Mouse (Mus musculus): Measurements from ENCODE around the gene Mpig6b. TPM values are rescaled to one million over a fixed set of nuclear protein-coding genes. Genes with fewer than 3 reads are reported as not detected.
A peak's percentile ranks its signal among the peaks of the same experiment; 100 is the strongest.
"Not testable (repeated sequence)": the region's sequence is repeated elsewhere in the genome, so short reads cannot be mapped to it uniquely, and the experiment has no call there.

The Mpig6b gene
- polyA plus RNA-seq, 1 experiment from 2014 or later, result 1.3 TPM

DNA sequence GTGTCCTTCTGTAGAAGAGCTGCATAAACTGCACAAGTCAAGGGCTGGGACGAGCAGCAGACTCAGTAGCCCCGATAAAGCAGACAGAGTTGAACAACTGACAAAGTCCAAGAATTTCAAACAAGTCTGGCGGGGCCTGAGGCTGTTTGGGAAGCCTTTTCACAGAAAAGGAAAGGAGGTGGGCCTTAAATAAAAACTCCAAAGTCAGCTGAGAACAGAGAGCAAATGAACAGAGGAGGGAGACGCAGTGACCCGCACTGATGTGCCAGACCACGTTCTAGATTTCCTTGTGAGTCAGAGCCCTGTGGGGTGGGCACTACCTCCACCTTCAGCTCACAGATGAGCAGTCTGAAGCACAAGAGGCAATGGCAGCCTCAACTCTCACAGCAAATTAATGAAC lies 31.1 kb downstream of the Mpig6b start:
- Histone ChIP-seq H3K27ac (replicated peaks) (no peak overlapping the region), H3K4me1 (peaks cover 12% of the 10 kb centered on the region), H3K9me3 (replicated peaks) (no peaks in the 10 kb centered on the region), H3K36me3 (no peaks in the 10 kb centered on the region), H3K27me3 (ENCODE audit: low read depth, poor library complexity, severe bottlenecking) (no peaks in the 10 kb centered on the region), H3K4me3 (no peak overlapping the region)
- no peak for DNase-seq (ENCODE audit: low spot score)
- WGBS, result 86% methylated on average over 6 of the region's 6 CpGs

DNA sequence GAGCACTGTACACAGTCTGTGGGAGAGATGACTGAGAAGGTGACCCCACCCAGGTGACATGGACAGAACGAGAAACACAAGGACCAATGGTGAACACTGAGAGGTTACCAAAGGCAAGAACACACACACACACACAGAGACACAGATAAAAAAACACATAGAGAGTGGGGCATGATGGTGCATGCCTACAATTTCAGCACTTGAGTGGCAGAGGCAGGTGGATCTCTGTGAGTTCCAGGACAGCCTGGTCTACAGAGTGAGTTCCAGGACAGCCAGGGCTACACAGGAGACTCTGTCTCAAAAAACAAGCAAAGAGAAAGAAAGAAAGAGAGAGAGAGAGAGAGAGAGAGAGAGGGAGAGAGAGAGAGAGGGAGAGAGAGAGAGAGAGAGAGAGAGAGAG lies 32.3 kb downstream of the Mpig6b start:
- H3K4me1 ChIP-seq, result peaks cover 22% of the 10 kb centered on the region
- H3K9me3 ChIP-seq (replicated peaks); H3K27me3 ChIP-seq (ENCODE audit: low read depth, poor library complexity, severe bottlenecking); H3K27ac ChIP-seq (replicated peaks); DNase-seq (ENCODE audit: low spot score); H3K36me3 ChIP-seq; H3K4me3 ChIP-seq: not testable (repeated sequence)
- WGBS, result 89% methylated on average over 1 of the region's 1 CpGs

DNA sequence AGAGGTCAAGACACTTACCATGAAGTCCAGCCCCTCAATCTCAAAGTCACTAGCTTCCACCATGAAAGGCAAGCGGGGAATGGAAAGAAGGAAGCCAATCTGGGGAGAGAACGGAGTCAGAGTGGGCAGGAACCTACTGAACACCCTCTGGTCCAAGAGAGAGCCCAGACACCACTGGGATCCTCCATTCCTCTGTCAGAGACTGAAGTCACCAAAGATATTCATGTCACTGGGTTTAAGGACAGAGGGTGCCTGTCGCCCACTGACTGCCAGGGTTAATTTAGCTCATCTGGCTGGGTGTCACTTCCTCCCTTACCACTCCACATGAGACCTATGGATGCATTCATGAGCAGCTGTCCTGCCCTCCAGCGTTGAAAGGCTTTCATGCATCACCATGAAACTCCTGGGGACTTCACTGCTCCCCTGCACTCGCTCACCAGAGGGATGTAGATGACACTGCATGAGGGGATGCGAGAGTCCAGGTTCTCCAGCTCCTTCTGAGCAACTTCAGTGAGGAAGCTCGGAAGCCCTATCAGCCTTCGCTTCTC lies 33.6 kb downstream of the Mpig6b start:
- H3K4me1 ChIP-seq, result peaks cover 33% of the 10 kb centered on the region

DNA sequence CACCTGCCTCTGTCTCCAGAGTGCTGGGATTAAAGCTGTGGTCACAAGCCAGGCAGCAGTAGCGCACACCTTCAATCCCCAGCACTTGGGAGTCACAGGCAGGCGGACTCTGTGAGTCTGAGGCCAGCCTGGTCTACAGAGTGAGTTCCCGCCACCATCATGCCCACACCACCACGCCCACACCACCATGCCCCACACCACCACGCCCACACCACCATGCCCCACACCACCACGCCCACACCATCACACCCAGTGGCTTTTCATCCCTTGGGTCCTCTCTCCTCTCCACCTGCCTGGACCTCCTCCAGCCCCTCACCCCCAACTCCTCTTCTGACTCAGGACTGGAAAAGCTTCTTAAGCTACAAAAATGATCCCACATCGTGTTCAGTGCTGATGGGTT lies 34.1 kb downstream of the Mpig6b start:
- Histone ChIP-seq H3K27me3 (ENCODE audit: low read depth, poor library complexity, severe bottlenecking) (no peaks in the 10 kb centered on the region), H3K36me3 (no peaks in the 10 kb centered on the region), H3K9me3 (replicated peaks) (no peaks in the 10 kb centered on the region), H3K27ac (replicated peaks) (0 out of 2 replicates have a peak overlapping the region, but pooled peaks have one; percentile 29), H3K4me1 (peaks cover 38% of the 10 kb centered on the region), H3K4me3 (0 out of 2 replicates have a peak overlapping the region, but pooled peaks have one; percentile 9)
- WGBS, result 87% methylated on average over 7 of the region's 7 CpGs
- DNase-seq (ENCODE audit: low spot score), result no peak

More for the DNA sequence above, 33.6 kb downstream of the Mpig6b start:
- no peaks in the 10 kb centered on the region for H3K36me3 ChIP-seq
- WGBS, result 79% methylated on average over 8 of the region's 8 CpGs
- DNase-seq (ENCODE audit: low spot score), result no peak
- H3K4me3 ChIP-seq, result no peak overlapping the region
- H3K27me3 ChIP-seq (ENCODE audit: low read depth, poor library complexity, severe bottlenecking), result no peaks in the 10 kb centered on the region
- no peaks in the 10 kb centered on the region for H3K9me3 ChIP-seq (replicated peaks)
- H3K27ac ChIP-seq (replicated peaks), result no peak overlapping the region

DNA sequence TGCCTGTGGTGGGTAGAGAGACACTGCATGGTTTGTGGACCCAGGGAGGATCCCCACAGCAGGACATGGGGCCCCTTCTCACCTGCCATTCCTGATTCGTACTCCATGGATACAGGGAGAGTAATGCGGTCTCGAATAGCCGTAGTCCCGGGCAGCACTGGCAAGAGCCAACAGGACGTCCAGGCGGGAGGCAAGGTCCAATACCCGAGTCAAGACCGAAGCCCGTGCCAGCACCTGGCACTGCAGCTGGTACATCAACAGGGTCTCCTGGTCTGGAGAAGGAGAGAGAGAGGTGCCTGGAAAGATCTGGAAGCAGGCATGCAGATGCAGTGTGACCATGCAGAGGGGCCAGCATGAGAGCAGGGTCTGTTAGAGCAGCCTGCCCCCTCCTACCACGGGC lies 34.7 kb downstream of the Mpig6b start:
- Histone ChIP-seq H3K9me3 (replicated peaks) (no peaks in the 10 kb centered on the region), H3K4me3 (0 out of 2 replicates have a peak overlapping the region, but pooled peaks have one; percentile 9), H3K4me1 (peaks cover 44% of the 10 kb centered on the region), H3K36me3 (no peaks in the 10 kb centered on the region), H3K27me3 (ENCODE audit: low read depth, poor library complexity, severe bottlenecking) (no peaks in the 10 kb centered on the region), H3K27ac (replicated peaks) (0 out of 2 replicates have a peak overlapping the region, but pooled peaks have one; percentile 29)
- DNase-seq (ENCODE audit: low spot score), result no peak
- 87% methylated on average over 11 of the region's 11 CpGs for WGBS

DNA sequence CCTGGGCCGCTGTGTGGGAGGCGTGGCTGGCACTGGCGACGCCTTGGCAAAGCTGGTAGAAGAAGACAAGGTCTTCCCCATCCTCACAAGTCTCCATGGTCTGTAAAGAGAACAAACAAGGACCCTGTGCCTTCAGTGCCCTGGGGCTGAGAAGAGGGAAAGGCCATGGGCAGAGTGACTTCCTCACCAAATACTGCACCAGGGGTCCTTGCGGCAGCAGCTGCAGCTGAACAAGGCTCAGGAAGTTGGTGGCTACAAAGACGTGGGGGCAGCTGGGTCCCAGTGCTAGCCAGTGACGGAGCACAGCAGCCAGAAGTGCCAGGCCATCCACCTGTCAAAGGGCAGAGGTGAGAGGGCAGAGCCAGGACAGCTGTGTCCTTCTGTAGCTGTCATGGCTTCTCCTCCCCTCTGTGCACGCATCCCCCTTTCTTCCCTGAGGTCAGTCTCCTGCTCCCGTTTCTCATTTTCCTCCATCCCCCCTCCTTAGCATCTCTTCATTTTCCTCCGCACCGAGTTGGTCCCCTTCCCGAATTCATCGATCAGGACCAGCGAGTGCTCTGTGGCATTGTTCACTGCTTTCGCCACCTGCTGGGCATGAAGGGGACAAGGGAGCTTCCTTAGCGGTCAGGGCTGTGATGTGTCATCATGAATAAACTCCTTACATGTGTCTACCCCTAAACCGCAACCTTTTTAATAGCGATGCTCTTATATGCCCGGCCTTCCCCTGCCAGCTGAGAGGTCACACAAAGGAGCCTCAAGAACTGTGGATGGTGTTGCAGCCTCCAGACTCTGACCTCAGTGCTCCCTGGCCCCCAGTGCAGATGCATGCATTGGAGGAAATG lies 36.1 kb downstream of the Mpig6b start:
- Histone ChIP-seq H3K9me3 (replicated peaks) (no peaks in the 10 kb centered on the region), H3K36me3 (peaks cover 2% of the 10 kb centered on the region; the same call in 1 of the 2 replicates), H3K27me3 (ENCODE audit: low read depth, poor library complexity, severe bottlenecking) (no peaks in the 10 kb centered on the region), H3K4me3 (peak overlapping the region; percentile 30), H3K27ac (replicated peaks) (peak overlapping the region; percentile 76), H3K4me1 (peaks cover 53% of the 10 kb centered on the region)
- peak; percentile 55 for DNase-seq (ENCODE audit: low spot score)
- WGBS, result 33% methylated on average over 19 of the region's 19 CpGs

DNA sequence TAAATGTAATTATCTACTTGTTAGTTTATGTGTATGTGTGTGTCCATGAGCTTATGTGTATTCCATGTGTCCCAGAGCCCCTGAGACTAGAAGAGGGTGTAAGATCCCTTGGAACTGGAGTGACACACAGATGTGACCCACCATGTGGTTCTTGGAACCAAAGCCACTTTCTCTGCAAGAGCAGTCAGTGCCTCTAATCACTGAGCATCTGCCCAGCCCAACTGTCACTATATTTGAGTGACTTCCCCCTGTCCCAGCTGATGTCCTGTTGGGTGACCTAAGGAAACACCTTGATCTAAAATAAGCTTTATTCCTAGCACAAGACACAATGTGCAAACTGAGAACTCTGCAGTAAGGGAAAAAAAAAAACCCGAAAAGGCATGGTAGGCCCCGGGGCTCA lies 37.7 kb downstream of the Mpig6b start:
- Histone ChIP-seq H3K4me3 (no peak overlapping the region), H3K27me3 (ENCODE audit: low read depth, poor library complexity, severe bottlenecking) (no peaks in the 10 kb centered on the region), H3K4me1 (peaks cover 63% of the 10 kb centered on the region), H3K9me3 (replicated peaks) (no peaks in the 10 kb centered on the region), H3K27ac (replicated peaks) (peak overlapping the region; percentile 86; the same call in 1 of the 2 replicates), H3K36me3 (peaks cover 4% of the 10 kb centered on the region; the same call in 1 of the 2 replicates)
- WGBS, result 94% methylated on average over 2 of the region's 2 CpGs
- DNase-seq (ENCODE audit: low spot score), result no peak

DNA sequence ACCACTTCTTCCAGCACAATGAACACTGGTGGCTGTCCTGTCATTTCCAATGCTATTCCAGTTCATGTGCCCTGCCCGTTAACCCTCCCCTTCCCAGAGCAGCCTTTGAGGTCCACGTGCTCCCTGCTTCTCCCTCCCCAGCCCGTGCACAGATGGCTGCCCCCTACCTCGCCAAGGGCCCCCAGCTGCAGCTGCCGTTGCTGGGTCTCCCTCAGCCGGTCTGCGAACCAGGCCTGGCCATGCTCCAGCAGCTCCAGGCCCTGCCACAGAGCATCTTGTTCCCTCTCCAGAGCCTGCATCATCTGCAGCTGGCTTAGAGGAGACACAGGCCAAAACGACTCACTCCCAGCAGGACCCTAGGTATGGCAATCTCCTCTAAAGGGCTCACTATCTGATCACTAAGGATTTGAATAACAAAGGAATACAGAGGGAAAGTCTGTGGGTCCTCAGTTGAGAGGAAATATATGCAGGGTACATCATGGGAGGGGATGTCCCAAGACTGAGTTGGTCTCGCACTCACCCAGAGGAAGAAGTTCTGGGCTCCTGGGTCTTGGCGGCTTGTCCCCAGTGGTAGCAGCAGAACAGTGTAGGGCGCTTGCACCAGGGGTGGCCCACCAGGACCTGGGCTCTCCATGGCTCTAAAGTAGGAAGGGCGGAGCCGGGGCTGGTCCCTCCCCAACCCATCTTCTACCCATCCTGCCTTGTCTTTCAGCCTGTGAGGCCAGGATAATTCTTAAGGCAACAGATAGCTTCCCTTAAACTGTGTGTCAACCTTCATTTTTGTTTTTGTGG lies 38.5 kb downstream of the Mpig6b start, which contains the start of gene Sapcd1:
TSS of gene Sapcd1 (minus strand) at position 740 of the 792 bp plus-strand sequence.
- Histone ChIP-seq H3K4me1 (peaks cover 63% of the 10 kb centered on the region), H3K27me3 (ENCODE audit: low read depth, poor library complexity, severe bottlenecking) (no peaks in the 10 kb centered on the region), H3K9me3 (replicated peaks) (no peaks in the 10 kb centered on the region), H3K27ac (replicated peaks) (peak within 1 kb of the TSS; percentile 86), H3K36me3 (peaks cover 4% of the 10 kb centered on the region; the same call in 1 of the 2 replicates), H3K4me3 (peak within 1 kb of the TSS; percentile 34)
- WGBS, result 35% methylated on average over 13 of the region's 13 CpGs
- peak; percentile 47 for DNase-seq (ENCODE audit: low spot score)

DNA sequence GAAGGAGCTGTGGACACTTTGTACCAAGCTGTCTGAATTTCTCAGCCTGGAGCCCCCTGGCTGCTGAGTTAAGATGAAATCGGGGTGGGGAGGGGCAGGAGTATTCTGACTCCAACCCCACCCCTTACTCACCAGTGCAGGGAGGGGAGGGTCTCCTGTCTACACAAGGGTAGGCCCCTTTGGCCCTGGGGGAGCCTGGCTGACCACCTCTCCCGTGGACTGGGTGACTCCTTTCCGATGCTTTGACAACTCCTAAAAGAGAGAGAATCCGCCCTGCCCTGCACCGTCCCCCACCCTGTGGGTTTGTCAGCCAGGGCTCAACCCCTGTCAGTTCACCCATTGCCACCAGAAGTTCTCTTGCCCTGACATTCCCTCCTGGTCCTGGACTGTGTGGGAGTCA lies 39.8 kb downstream of the Mpig6b start:
- H3K9me3 ChIP-seq (replicated peaks), result no peaks in the 10 kb centered on the region
- peaks cover 4% of the 10 kb centered on the region; the same call in 1 of the 2 replicates for H3K36me3 ChIP-seq
- peak overlapping the region; percentile 63 for H3K27ac ChIP-seq (replicated peaks)
- DNase-seq (ENCODE audit: low spot score), result no peak
- H3K27me3 ChIP-seq (ENCODE audit: low read depth, poor library complexity, severe bottlenecking), result no peaks in the 10 kb centered on the region
- WGBS, result 91% methylated on average over 5 of the region's 5 CpGs
- peak overlapping the region; percentile 4; the same call in 1 of the 2 replicates for H3K4me3 ChIP-seq
- peaks cover 74% of the 10 kb centered on the region for H3K4me1 ChIP-seq

DNA sequence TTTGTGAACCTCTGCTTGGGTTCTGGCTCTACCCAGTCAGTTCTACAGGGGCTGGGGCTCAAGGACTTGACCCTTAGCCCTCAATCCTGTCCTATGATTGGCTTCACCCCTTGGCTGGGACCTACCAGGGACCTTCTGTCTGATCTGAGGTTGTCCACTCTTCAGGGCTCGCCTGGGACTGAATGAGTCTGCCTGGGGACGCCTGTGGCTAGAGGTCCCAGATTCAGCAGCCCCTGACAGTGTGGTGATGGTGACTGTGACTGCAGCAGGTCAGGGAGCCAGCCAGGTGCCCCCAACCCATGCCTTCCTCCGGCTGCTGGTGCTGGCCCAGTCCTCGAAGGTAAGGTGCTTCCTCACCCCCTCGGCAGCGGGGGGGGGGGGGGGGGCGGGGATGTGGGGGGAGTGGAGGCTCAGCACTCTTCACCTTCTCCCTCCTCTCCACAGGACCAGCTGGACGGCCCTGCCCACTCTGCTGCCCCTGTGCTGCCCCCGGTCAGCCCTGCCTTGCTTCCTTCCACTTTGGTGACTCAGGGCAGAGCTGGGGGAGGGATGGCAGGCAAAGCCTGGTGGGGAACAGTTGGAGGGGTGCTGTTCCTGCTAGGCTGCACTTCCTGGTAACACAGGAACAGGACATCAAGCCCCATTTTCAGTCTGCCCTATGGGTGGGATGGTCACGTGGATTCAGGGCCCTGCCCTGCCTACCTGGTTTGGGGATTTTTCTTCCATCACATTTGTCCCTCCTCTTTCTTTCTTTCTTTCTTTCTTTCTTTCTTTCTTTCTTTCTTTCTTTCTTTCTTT lies 41.1 kb downstream of the Mpig6b start:
- H3K4me1 ChIP-seq, result peaks cover 71% of the 10 kb centered on the region
- WGBS, result 67% methylated on average over 9 of the region's 10 CpGs
- no peaks in the 10 kb centered on the region for H3K9me3 ChIP-seq (replicated peaks)
- no peak overlapping the region for H3K4me3 ChIP-seq
- peak overlapping the region; percentile 60 for H3K27ac ChIP-seq (replicated peaks)
- peaks cover 4% of the 10 kb centered on the region; the same call in 1 of the 2 replicates for H3K36me3 ChIP-seq
- DNase-seq (ENCODE audit: low spot score), result no peak
- H3K27me3 ChIP-seq (ENCODE audit: low read depth, poor library complexity, severe bottlenecking), result no peaks in the 10 kb centered on the region

DNA sequence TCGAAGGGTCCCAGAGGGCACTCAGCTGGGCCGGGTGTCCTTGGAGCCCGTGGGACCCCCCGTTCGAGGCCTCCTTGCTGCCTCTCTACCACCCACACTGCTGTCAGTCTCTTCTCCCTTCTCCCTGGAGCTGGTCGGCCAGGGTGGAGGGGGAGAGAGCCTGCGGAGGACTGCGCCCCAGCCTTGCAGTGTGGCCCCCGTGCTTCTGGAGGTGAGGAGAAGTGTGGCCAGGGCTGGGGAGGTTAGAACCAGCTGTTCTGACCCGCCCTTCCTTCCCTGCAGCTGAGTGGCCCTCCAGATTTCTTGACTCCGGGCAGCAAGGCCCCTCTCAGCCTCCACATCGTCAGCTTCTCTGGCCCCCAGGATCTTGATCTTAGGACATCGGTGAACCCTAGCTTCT lies 41.7 kb downstream of the Mpig6b start:
- Histone ChIP-seq H3K27ac (replicated peaks) (peak overlapping the region; percentile 60), H3K4me3 (peak overlapping the region; percentile 22; the same call in 1 of the 2 replicates), H3K27me3 (ENCODE audit: low read depth, poor library complexity, severe bottlenecking) (no peaks in the 10 kb centered on the region), H3K9me3 (replicated peaks) (no peaks in the 10 kb centered on the region), H3K4me1 (peaks cover 65% of the 10 kb centered on the region), H3K36me3 (peaks cover 8% of the 10 kb centered on the region; the same call in 1 of the 2 replicates)
- no peak for DNase-seq (ENCODE audit: low spot score)
- WGBS, result 79% methylated on average over 13 of the region's 13 CpGs

DNA sequence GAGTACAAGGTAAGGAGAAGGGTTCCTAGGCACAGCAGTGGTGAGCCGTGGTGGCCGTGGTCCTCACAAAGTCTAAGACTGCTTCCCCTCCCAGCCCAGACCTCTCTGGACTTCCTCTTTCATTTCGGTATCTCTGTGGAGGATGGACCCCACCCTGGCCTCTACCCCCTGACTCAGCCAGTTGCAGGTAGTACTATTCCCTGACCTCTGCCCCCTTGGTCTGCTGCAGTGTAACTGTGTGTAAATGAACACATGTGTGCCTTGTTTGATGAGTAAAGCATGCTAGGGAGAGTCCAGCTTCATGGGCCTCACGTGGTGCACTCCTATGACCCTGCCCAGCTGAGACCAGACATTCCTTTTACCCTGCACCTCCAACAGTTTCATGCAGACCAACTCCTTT lies 42.2 kb downstream of the Mpig6b start:
- WGBS, result 82% methylated on average over 4 of the region's 4 CpGs
- Histone ChIP-seq H3K27ac (replicated peaks) (peak overlapping the region; percentile 60; the same call in 1 of the 2 replicates), H3K36me3 (peaks cover 10% of the 10 kb centered on the region; the same call in 1 of the 2 replicates), H3K9me3 (replicated peaks) (no peaks in the 10 kb centered on the region), H3K4me3 (no peak overlapping the region), H3K27me3 (ENCODE audit: low read depth, poor library complexity, severe bottlenecking) (no peaks in the 10 kb centered on the region), H3K4me1 (peaks cover 61% of the 10 kb centered on the region)
- no peak for DNase-seq (ENCODE audit: low spot score)

Data from midbrain, embryonic 10.5 days (tissue).